Comparison of ENCODE assay signal across 8 mouse cellular contexts in the genomic region with DNA sequence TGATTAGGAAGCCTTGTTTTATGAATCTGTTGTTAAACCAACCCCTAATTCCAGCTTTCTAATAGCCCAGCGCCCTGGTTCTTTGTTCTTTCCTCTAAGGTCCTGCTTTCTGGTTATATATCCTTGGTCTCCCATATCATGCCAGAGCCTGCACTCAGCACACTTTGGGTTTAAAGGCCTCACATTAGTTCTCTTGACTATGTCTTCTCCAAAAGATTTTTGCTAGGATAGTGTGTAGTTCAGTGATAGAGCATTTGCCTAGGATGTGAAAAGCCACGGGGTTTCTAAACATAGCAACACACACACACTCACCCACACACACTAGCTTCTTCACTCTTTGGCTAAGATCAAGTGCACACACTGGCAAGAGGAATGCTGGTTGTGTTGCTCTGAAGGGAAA.
DNase-seq lines count a peak whose midpoint lies in the region; ATAC-seq lines count a peak whose summit lies in the region.

No protein-coding gene starts in this region.

- no peaks in the 10 kb centered on the region for H3K27me3 ChIP-seq in kidney, embryonic 14.5 days (ENCODE audit: control insufficient read depth, insufficient read depth, low read length)
- H3K27me3 ChIP-seq in embryonic facial prominence, embryonic 13.5 days: no peaks in the 10 kb centered on the region
- H3K27me3 ChIP-seq in hindbrain, embryonic 14.5 days (ENCODE audit: control insufficient read depth, insufficient read depth, low read length): no peaks in the 10 kb centered on the region

- H3K27ac ChIP-seq in kidney, embryonic 14.5 days (ENCODE audit: low read depth, low read length): no peak overlapping the region
- no peak overlapping the region for H3K27ac ChIP-seq in embryonic facial prominence, embryonic 13.5 days
- peak overlapping the region; percentile 96 for H3K27ac ChIP-seq in hindbrain, embryonic 14.5 days

- peak overlapping the region; percentile 58 for H3K4me3 ChIP-seq in kidney, embryonic 14.5 days (ENCODE audit: low read length)
- peak overlapping the region; percentile 57 for H3K4me3 ChIP-seq in embryonic facial prominence, embryonic 13.5 days
- H3K4me3 ChIP-seq in hindbrain, embryonic 14.5 days (replicated peaks; ENCODE audit: low read length): peak overlapping the region; percentile 58

- no peaks in the 10 kb centered on the region for H3K36me3 ChIP-seq in kidney, embryonic 14.5 days (ENCODE audit: control insufficient read depth, insufficient read depth, low read length)
- no peaks in the 10 kb centered on the region for H3K36me3 ChIP-seq in embryonic facial prominence, embryonic 13.5 days
- H3K36me3 ChIP-seq in hindbrain, embryonic 14.5 days (replicated peaks; ENCODE audit: control insufficient read depth, insufficient read depth): no peaks in the 10 kb centered on the region

- DNase-seq in kidney, adult 18-20 months: no peak
- DNase-seq in hindbrain, embryonic 14.5 days (ENCODE audit: low spot score): no peak
- DNase-seq in mesoderm, embryonic 11.5 days (ENCODE audit: low read depth, low spot score): peak; percentile 13
- DNase-seq in urinary bladder, adult 18-20 months (ENCODE audit: low spot score in 2 of 2): no peak
- DNase-seq in spleen, postnatal 14 days (ENCODE audit: low spot score in 2 of 2): no peak
- no peak for DNase-seq in right cerebral cortex, postnatal 36 days (ENCODE audit: low spot score in 2 of 2)

- H3K4me1 ChIP-seq in kidney, embryonic 14.5 days (ENCODE audit: control insufficient read depth, insufficient read depth, low read length): no peaks in the 10 kb centered on the region
- peaks cover 7% of the 10 kb centered on the region for H3K4me1 ChIP-seq in embryonic facial prominence, embryonic 13.5 days
- peaks cover 10% of the 10 kb centered on the region for H3K4me1 ChIP-seq in hindbrain, embryonic 14.5 days (replicated peaks; ENCODE audit: control insufficient read depth, insufficient read depth, low read length)

- peak overlapping the region; percentile 99 for H3K4me2 ChIP-seq in kidney, embryonic 14.5 days (replicated peaks; ENCODE audit: low read depth, low read length)
- peak overlapping the region; percentile 99 for H3K4me2 ChIP-seq in embryonic facial prominence, embryonic 13.5 days
- H3K4me2 ChIP-seq in hindbrain, embryonic 14.5 days (replicated peaks): peak overlapping the region; percentile 94

- 24% methylated on average over 2 of the region's 2 CpGs for WGBS in kidney, embryonic 14.5 days
- WGBS in embryonic facial prominence, embryonic 13.5 days: 15% methylated on average over 2 of the region's 2 CpGs
- WGBS in hindbrain, embryonic 14.5 days: 12% methylated on average over 2 of the region's 2 CpGs

- H3K9me3 ChIP-seq in kidney, embryonic 14.5 days (ENCODE audit: control insufficient read depth, low read length): peaks cover 3% of the 10 kb centered on the region; the same call in 1 of the 2 replicates
- H3K9me3 ChIP-seq in embryonic facial prominence, embryonic 13.5 days: peaks cover 2% of the 10 kb centered on the region; the same call in 1 of the 2 replicates
- peaks cover 12% of the 10 kb centered on the region; the same call in 1 of the 2 replicates for H3K9me3 ChIP-seq in hindbrain, embryonic 14.5 days (ENCODE audit: control insufficient read depth, low read length)

- ATAC-seq in kidney, embryonic 14.5 days (ENCODE audit: low FRiP score, low TSS enrichment): no peak
- no peak for ATAC-seq in embryonic facial prominence, embryonic 13.5 days (ENCODE audit: insufficient number of reproducible peaks, insufficient read depth, low FRiP score, low TSS enrichment, low read depth)
- ATAC-seq in hindbrain, embryonic 14.5 days (ENCODE audit: low FRiP score): peak; percentile 41; the same call in 1 of the 2 replicates

- no peak overlapping the region; the same call in 1 of the 2 replicates for H3K9ac ChIP-seq in kidney, embryonic 14.5 days (ENCODE audit: low read depth, low read length)
- peak overlapping the region; percentile 73 for H3K9ac ChIP-seq in embryonic facial prominence, embryonic 13.5 days
- peak overlapping the region; percentile 85 for H3K9ac ChIP-seq in hindbrain, embryonic 14.5 days
